Mouse (Mus musculus) midbrain, embryonic 10.5 days (tissue): Measurements from ENCODE around the gene Trabd. TPM values are rescaled to one million over a fixed set of nuclear protein-coding genes. Genes with fewer than 3 reads are reported as not detected.

Experiments
- DNase-seq: peaks from one replicate; pipeline ENCODE4 v3.0.0-alpha.2; 2017; ENCODE audit warnings: low spot score
- H3K27ac ChIP-seq: fragments of 300-500 bp; sonication (generic); replicated peaks from 2 replicates; pipeline ENCODE4 v1.5.1; 2016; ENCODE audit warnings: mild to moderate bottlenecking
- H3K27me3 ChIP-seq: fragments of 300-500 bp; sonication (generic); 2 replicates; pipeline ENCODE4 v1.6.1; 2016; ENCODE audit warnings: low read depth, mild to moderate bottlenecking; ENCODE audit not compliant: poor library complexity, severe bottlenecking
- H3K36me3 ChIP-seq: fragments of 300-500 bp; sonication (generic); 2 replicates; pipeline ENCODE4 v1.6.1; 2016; ENCODE audit warnings: mild to moderate bottlenecking, moderate library complexity
- H3K4me1 ChIP-seq: fragments of 300-500 bp; sonication (generic); 2 replicates; pipeline ENCODE4 v1.6.1; 2016
- H3K4me3 ChIP-seq: fragments of 300-500 bp; sonication (generic); 2 replicates; pipeline ENCODE4 v1.5.1; 2016; ENCODE audit warnings: mild to moderate bottlenecking, moderate library complexity
- H3K9me3 ChIP-seq: fragments of 300-500 bp; sonication (generic); replicated peaks from 2 replicates; pipeline ENCODE4 v1.6.1; 2016; ENCODE audit warnings: mild to moderate bottlenecking
- WGBS: fragments of 180-500 bp; shearing (Covaris S2); methylation state at CpG from one replicate; pipeline ENCODE4 v1.1.7; 2016; 5-methylcytosine and 5-hydroxymethylcytosine counted together
- polyA plus RNA-seq: library from polyadenylated mRNA; unstranded; fragments of >200 nt; fragmentation: Nextera tagmentation; extraction: Ambion mirVana; gene quantifications from 2 replicates; pipeline ENCODE4 v1.2.1, GENCODE M21; 2016

The Trabd gene
- polyA plus RNA-seq = 53.6 and 53.7 TPM in 2 replicates

DNA sequence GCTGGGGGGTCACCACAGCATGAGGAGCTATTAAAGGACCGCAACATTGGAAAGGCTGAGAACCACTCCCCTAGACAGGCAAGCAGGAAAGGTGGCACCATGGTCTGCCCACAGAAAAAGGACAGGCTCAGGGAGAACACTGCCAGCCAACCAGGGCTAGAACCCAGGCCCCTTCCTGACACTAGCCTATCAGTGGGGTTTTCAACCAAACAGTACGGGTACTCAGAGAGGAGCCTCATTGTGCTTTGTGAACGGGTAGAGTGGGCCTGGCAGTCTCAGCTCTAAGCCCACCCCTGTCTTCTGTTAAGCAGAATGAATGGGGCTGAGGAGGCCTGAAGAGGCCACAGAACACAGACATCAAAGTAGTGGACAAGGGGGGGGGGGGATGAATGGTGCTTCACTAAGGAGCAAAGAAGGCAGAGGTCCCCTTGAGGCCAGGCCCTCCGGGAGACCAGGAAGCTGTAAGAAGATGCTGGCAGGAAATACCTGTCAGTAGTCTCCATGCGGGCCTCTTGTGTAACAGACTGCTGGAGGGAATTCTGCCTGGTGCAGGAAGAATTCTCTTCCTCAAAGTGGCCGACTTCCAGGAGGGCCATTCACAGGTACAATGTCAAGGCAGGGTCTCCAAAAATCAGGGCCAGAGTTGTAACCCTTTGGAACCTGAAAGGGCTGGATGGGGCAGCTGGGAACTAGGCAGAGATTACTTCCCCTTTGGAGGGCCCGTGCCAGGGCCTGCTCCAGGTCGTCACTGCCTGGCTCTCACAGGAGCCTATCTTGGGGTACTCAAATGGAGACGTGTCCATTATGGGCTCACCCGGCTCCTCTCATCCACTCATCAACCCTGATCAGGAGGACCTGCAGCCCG is at the start of gene Trabd:
TSS of gene Trabd (plus strand) at position 512 of the 865 bp plus-strand sequence.
- Histone ChIP-seq H3K4me3 (peak within 1 kb of the TSS; percentile 90), H3K36me3 (0 out of 2 replicates have a peak, but pooled peaks cover 6% of the 10 kb centered on the region), H3K27me3 (peaks cover 12% of the 10 kb centered on the region), H3K27ac (peak within 1 kb of the TSS; percentile 94), H3K4me1 (peaks cover 45% of the 10 kb centered on the region), H3K9me3 (no peaks in the 10 kb centered on the region)
- WGBS = 25% methylated on average over 11 of the region's 11 CpGs
- no peak for DNase-seq

DNA sequence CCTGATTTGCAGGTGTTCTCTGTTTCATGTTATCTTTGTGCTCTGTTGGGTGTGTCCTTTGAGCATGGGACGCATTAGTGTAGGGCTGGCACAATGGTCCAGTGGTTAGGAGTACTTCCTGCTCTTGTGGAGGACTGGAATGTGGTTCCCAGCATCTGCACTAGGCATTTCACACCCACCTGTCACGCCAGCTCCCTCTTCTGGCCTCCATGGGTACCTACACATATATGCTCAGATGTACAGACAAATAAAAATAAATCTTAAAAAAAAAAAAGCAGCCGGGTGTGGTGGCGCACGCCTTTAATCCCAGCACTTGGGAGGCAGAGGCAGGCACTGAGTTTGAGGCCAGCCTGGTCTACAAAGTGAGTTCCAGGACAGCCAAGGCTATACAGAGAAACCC is 30.5 kb upstream of the Trabd start:
- H3K27ac ChIP-seq = no peak overlapping the region
- no peaks in the 10 kb centered on the region for H3K4me1 ChIP-seq
- no peak for DNase-seq
- WGBS = 77% methylated on average over 5 of the region's 5 CpGs
- H3K36me3 ChIP-seq = no peaks in the 10 kb centered on the region
- no peaks in the 10 kb centered on the region for H3K27me3 ChIP-seq
- H3K4me3 ChIP-seq = no peak overlapping the region
- peaks cover 8% of the 10 kb centered on the region; the same call in 1 of the 2 replicates for H3K9me3 ChIP-seq

DNA sequence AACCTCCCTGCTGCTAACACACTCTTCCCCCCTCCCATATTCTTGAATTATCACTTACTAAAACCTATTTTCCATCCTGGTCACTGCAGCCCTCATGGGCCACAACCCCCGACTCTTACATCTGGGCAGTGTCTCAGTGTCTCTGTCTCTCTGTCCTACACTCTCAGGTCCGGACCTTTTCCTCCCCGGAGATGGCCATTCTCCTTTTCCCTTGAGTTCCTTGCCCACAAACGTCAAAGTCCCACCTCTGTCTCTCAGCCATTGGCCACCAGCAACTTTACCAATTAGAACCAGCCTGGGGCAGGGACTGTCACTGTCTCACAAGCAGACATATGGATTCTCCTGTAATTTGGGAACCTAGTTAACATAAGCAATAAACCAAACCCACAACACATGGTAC is 28.6 kb upstream of the Trabd start:
- Histone ChIP-seq H3K27me3 (no peaks in the 10 kb centered on the region), H3K4me3 (no peak overlapping the region), H3K36me3 (no peaks in the 10 kb centered on the region), H3K9me3 (peaks cover 8% of the 10 kb centered on the region; the same call in 1 of the 2 replicates), H3K27ac (no peak overlapping the region), H3K4me1 (no peaks in the 10 kb centered on the region)
- WGBS = 81% methylated on average over 4 of the region's 4 CpGs
- no peak for DNase-seq

DNA sequence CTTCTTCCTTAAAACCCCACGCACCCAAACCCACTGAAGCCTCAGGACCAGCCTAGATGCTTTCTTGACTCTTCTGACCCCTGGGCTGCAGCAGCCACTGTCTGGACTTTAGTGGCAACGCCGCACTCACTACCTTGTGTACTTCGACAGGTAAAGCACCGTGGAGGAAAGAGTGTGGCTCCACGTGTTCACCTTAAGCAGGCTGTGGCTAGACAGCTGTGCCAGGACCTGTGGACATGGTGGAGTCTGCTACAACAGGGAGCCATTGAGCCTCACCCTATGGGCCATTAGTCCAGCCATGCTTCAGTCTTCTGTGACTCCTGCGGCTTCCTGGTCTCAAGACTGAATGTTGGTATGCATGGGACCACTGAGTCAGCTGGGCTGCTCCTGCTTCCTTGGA is 20.3 kb upstream of the Trabd start:
- no peak for DNase-seq
- Histone ChIP-seq H3K4me3 (no peak overlapping the region), H3K36me3 (no peaks in the 10 kb centered on the region), H3K27me3 (peaks cover 49% of the 10 kb centered on the region), H3K27ac (no peak overlapping the region), H3K9me3 (no peaks in the 10 kb centered on the region), H3K4me1 (peaks cover 9% of the 10 kb centered on the region)
- 90% methylated on average over 7 of the region's 7 CpGs for WGBS

DNA sequence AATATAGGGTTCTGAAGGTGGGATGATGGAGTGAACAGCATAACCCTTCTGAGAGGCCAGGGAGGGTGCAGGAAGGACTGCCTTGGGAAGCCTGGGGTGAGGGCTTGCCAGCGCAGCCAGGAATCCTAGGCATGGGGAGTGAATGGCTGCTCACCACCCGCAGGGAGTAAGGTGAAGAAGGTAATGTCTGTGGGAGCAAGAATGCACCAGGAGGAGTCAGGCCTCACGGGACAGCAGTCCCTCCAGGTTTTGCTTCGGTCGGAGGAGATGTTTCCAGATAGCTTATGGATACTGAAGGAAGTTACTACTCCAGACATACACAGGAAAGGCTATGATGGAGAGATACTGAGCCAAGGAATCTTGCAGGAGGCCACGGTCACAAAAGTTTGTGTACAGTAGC is 16.2 kb upstream of the Trabd start:
- 36% methylated on average over 6 of the region's 6 CpGs for WGBS

DNA sequence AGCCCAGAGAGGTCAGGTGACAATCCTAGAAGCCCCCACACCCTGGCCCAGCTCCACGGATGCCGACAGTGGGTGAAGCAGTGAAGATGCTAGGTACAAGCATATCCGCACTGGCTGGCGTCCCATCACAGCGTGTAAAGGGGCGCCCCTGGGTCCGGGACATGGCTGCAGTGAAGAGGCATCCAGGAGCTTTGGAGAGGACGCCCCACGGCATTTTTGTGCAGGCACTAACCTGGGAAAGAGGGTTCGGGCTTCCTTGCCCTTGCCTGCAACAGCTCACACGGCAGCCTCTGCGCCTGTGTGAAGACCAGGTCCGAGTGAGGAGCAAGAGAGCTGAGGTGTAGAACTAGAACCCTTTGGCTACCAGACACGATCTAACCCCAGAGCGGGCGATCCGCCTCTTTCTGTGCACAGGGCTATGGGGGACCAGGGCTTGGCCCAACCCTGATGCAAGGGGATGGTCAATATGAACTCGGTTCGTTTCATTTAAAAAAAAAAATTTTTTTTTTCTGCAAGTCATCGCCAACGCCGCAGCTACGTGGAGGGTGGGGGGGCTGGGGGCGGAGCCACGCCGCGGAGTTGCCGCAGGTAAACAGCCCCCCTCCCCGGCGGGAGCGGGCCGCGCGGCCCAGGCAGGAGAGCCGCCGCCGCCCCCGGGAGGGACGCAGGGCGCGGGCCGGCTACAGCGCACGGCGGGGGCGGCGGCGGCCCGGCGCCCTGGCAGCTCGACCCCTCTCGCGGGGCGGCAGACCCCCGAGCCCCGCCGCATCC is 15.6 kb upstream of the Trabd start, which contains the start of gene Panx2:
TSS of gene Panx2 (plus strand) at position 574 of the 771 bp plus-strand sequence.
- peaks cover 15% of the 10 kb centered on the region for H3K4me1 ChIP-seq
- peak; percentile 46 for DNase-seq
- 2% methylated on average over 57 of the region's 57 CpGs for WGBS
- H3K36me3 ChIP-seq = no peaks in the 10 kb centered on the region
- peak within 1 kb of the TSS; percentile 87 for H3K27ac ChIP-seq
- H3K4me3 ChIP-seq = peak within 1 kb of the TSS; percentile 79
- no peaks in the 10 kb centered on the region for H3K9me3 ChIP-seq
- H3K27me3 ChIP-seq = peaks cover 95% of the 10 kb centered on the region

More for the DNA sequence above, 16.2 kb upstream of the Trabd start:
- no peaks in the 10 kb centered on the region for H3K36me3 ChIP-seq
- H3K9me3 ChIP-seq = no peaks in the 10 kb centered on the region
- peaks cover 15% of the 10 kb centered on the region for H3K4me1 ChIP-seq
- H3K27me3 ChIP-seq = peaks cover 90% of the 10 kb centered on the region
- DNase-seq = no peak
- peak overlapping the region; percentile 79 for H3K4me3 ChIP-seq
- H3K27ac ChIP-seq = no peak overlapping the region

DNA sequence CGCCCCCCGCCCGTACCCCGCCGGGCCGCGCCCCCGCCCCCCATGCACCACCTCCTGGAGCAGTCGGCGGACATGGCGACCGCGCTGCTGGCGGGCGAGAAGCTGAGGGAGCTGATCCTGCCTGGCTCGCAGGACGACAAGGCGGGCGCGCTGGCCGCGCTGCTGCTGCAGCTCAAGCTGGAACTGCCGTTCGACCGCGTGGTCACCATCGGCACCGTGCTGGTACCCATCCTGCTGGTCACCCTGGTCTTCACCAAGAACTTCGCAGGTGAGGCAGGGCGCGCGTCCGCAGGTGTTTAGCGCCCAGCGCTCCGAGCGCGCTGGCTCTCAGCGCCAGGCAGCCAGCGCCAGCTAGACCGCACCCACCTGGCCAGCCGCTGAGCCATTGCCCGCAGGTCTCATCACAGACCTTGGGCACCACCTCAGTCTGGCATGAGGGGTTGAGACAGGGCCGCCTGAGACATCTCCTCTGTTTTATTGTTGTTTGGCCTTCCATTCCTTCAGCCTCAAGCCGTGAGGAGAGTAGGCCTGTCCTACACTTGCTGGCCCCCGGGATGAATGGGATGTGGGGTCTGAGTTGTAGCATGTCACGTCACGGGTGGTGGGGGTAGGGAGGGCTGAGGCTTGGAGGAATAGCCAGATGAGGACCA is 14.8 kb upstream of the Trabd start:
- peaks cover 15% of the 10 kb centered on the region for H3K4me1 ChIP-seq
- no peaks in the 10 kb centered on the region for H3K36me3 ChIP-seq
- H3K27ac ChIP-seq = peak overlapping the region; percentile 87
- H3K4me3 ChIP-seq = peak overlapping the region; percentile 79
- H3K9me3 ChIP-seq = no peaks in the 10 kb centered on the region
- peak; percentile 70 for DNase-seq
- peaks cover 95% of the 10 kb centered on the region for H3K27me3 ChIP-seq
- 2% methylated on average over 46 of the region's 48 CpGs for WGBS

DNA sequence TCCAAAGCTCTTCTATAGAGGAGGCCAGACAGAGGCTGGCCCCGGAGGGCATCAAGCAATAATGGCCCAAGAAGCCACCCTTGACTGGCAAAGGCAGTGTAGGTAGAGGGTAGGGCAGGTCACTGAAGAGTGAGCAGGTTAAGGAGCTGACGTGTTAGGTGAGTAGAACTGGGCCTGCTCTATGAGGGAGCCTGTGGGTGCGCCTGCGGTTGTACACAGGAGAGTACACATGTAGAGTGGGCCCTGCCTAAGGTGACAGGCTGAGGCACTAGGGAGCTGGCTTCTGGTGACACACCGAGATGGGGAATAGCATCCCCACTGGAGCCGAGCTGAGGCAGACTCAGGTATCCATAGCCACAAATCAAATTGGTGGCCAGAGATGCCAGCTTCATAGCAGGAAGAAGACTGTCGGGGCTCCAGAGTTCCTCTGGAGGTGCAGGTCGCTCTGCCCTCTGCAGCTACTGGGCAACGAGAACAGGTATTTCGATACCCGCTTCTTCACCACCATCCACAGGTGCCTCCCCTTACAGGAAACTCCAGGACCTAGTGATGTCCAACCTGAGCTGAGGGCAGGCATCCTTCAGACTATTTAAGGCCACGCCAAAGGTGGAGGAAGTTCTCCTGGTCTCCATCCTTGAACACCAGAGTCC is 14.0 kb upstream of the Trabd start:
- DNase-seq = no peak
- no peaks in the 10 kb centered on the region for H3K9me3 ChIP-seq
- H3K4me1 ChIP-seq = peaks cover 15% of the 10 kb centered on the region
- no peaks in the 10 kb centered on the region for H3K36me3 ChIP-seq
- H3K27ac ChIP-seq = no peak overlapping the region
- peaks cover 95% of the 10 kb centered on the region for H3K27me3 ChIP-seq
- WGBS = 90% methylated on average over 12 of the region's 12 CpGs
- peak overlapping the region; percentile 79 for H3K4me3 ChIP-seq

DNA sequence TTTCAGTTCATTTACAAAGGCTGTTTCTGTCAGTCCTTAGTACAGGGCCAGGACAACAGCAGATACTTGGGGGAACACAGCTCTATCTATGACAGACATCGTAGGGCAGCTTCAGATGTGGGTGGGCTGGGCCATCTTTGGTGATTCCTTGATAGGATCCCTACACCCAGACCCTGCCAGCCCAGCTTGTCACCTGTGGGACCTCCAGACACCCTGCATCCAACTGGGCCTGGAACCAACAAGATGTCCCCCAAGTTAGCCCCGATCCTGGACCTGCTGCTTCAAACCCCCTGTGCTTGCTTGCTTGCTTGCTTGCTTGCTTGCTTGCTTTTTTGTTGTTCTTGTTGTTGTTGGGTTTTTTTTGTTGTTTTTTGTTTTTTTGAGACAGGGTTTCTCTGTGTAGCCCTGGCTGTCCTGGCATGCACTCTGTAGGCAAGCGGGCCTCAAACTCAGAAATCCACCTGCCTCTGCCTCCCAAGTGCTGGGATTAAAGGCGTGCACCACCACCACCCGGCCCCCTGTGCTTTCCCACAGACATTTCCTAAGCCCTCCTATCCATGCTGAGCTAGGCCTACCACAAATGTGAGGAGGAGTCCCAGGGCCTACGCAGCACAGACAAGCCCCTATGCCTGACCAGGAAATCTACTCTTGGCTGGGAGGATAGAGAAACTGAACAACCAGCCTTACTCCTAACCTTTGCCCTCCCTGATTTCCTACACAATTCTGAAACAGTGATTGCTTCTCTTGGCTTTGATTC is 13.0 kb upstream of the Trabd start:
- Histone ChIP-seq H3K27me3 (peaks cover 96% of the 10 kb centered on the region), H3K27ac (no peak overlapping the region), H3K36me3 (no peaks in the 10 kb centered on the region), H3K9me3 (no peaks in the 10 kb centered on the region), H3K4me1 (peaks cover 15% of the 10 kb centered on the region), H3K4me3 (no peak overlapping the region)
- 86% methylated on average over 6 of the region's 6 CpGs for WGBS
- DNase-seq = no peak

DNA sequence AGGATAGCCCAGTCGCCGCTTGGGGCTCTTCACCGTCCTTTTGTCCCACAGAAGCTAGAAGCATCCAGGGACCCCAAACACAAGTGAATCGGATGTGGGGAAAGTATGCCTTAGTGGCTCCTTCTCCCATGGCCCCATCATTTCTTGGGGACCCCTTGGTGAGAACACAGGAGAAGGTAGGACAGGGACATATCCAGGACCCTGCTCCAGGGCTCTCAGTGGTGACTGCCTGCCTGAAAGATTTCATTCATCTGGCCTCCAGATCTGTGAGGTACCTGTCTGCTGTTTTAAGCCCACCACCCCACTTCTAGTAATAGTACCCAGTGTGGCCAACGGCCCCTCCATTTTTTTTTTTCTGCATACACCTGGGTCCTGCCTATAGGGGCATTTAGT is 12.4 kb upstream of the Trabd start:
- peaks cover 19% of the 10 kb centered on the region for H3K4me1 ChIP-seq
- no peak for DNase-seq
- H3K4me3 ChIP-seq = no peak overlapping the region
- H3K36me3 ChIP-seq = no peaks in the 10 kb centered on the region
- peaks cover 96% of the 10 kb centered on the region for H3K27me3 ChIP-seq
- WGBS = 88% methylated on average over 5 of the region's 5 CpGs
- H3K27ac ChIP-seq = no peak overlapping the region
- no peaks in the 10 kb centered on the region for H3K9me3 ChIP-seq

DNA sequence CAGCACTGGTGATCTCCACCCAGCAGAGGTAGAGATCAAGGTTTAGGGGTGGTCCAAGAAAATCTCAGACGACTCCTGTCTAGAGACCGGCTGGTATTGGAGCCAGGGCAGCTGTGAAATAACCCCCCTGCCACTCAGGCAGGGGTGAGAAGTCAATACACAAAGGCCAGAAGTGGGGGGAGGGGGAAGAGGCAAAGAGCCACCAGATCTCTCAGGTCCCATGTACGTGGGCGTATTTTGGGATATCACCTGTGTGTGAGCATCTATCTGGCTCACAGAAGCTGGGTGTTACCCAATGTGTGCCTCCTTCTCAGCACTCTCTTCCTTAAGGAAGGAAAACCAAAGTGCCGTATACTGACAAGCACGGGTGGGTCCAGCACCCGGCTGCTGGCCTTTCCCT is 11.9 kb upstream of the Trabd start:
- WGBS = 86% methylated on average over 7 of the region's 7 CpGs
- H3K27ac ChIP-seq = no peak overlapping the region
- peaks cover 24% of the 10 kb centered on the region for H3K4me1 ChIP-seq
- no peaks in the 10 kb centered on the region for H3K9me3 ChIP-seq
- no peak overlapping the region for H3K4me3 ChIP-seq
- no peaks in the 10 kb centered on the region for H3K36me3 ChIP-seq
- peaks cover 96% of the 10 kb centered on the region for H3K27me3 ChIP-seq
- no peak for DNase-seq
